Mouse (Mus musculus): Measurements from ENCODE around the gene Dusp28. TPM values are rescaled to one million over a fixed set of nuclear protein-coding genes. Genes with fewer than 3 reads are reported as not detected.

Dusp28 gene
- polyA plus RNA-seq, 2 experiments: 8.0 to 10.6 TPM

- no peaks in the 10 kb centered on the region for H3K4me1 ChIP-seq (ENCODE audit: control insufficient read depth, insufficient read depth, low read length)
- no peak overlapping the region for H3K4me3 ChIP-seq (replicated peaks; ENCODE audit: low read length)
- WGBS: 91% methylated on average over 12 of the region's 12 CpGs
- DNase-seq (ENCODE audit: low spot score): no peak
- H3K9ac ChIP-seq (ENCODE audit: low read depth, low read length, severe bottlenecking): no peak overlapping the region
- H3K4me2 ChIP-seq (replicated peaks; ENCODE audit: low read depth, low read length, severe bottlenecking): no peak overlapping the region
- H3K36me3 ChIP-seq (ENCODE audit: control insufficient read depth, insufficient read depth, low read length): no peaks in the 10 kb centered on the region
- H3K27me3 ChIP-seq (ENCODE audit: control insufficient read depth, insufficient read depth, low read length): no peaks in the 10 kb centered on the region
- no peak for TF ChIP-seq POLR2A (IDR thresholded peaks at IDR 0.05; ENCODE audit: borderline replicate concordance, extremely low read depth, insufficient read depth, insufficient read length)
- ATAC-seq (ENCODE audit: low FRiP score, low read depth): no peak
- no peak overlapping the region for H3K27ac ChIP-seq (replicated peaks; ENCODE audit: low read depth, low read length)
- H3K9me3 ChIP-seq (ENCODE audit: control insufficient read depth, low read length): no peaks in the 10 kb centered on the region
These were observed 27.5 kb upstream of the Dusp28 start for GRCm38 (mm10) chr1:92879266-92879665.

- no peaks in the 10 kb centered on the region for H3K4me1 ChIP-seq (ENCODE audit: control insufficient read depth, insufficient read depth, low read length)
- no peak for TF ChIP-seq POLR2A (IDR thresholded peaks at IDR 0.05; ENCODE audit: borderline replicate concordance, extremely low read depth, insufficient read depth, insufficient read length)
- no peaks in the 10 kb centered on the region for H3K9me3 ChIP-seq (ENCODE audit: control insufficient read depth, low read length)
- no peak for ATAC-seq (ENCODE audit: low FRiP score, low read depth)
- no peak for DNase-seq (ENCODE audit: low spot score)
- no peaks in the 10 kb centered on the region for H3K36me3 ChIP-seq (ENCODE audit: control insufficient read depth, insufficient read depth, low read length)
- no peak overlapping the region for H3K9ac ChIP-seq (ENCODE audit: low read depth, low read length, severe bottlenecking)
- 69% methylated on average over 5 of the region's 5 CpGs for WGBS
- H3K27ac ChIP-seq (replicated peaks; ENCODE audit: low read depth, low read length): no peak overlapping the region
- H3K4me2 ChIP-seq (replicated peaks; ENCODE audit: low read depth, low read length, severe bottlenecking): no peak overlapping the region
- H3K27me3 ChIP-seq (ENCODE audit: control insufficient read depth, insufficient read depth, low read length): no peaks in the 10 kb centered on the region
- H3K4me3 ChIP-seq (replicated peaks; ENCODE audit: low read length): no peak overlapping the region
These were observed 26.7 kb upstream of the Dusp28 start for GRCm38 (mm10) chr1:92880101-92880500.

- no peak for DNase-seq (ENCODE audit: low spot score)
- H3K27me3 ChIP-seq (ENCODE audit: control insufficient read depth, insufficient read depth, low read length): no peaks in the 10 kb centered on the region
- H3K9ac ChIP-seq (ENCODE audit: low read depth, low read length, severe bottlenecking): no peak overlapping the region
- H3K4me3 ChIP-seq (replicated peaks; ENCODE audit: low read length): no peak overlapping the region
- no peaks in the 10 kb centered on the region for H3K9me3 ChIP-seq (ENCODE audit: control insufficient read depth, low read length)
- no peaks in the 10 kb centered on the region for H3K4me1 ChIP-seq (ENCODE audit: control insufficient read depth, insufficient read depth, low read length)
- no peak overlapping the region for H3K27ac ChIP-seq (replicated peaks; ENCODE audit: low read depth, low read length)
- no peak overlapping the region for H3K4me2 ChIP-seq (replicated peaks; ENCODE audit: low read depth, low read length, severe bottlenecking)
- no peaks in the 10 kb centered on the region for H3K36me3 ChIP-seq (ENCODE audit: control insufficient read depth, insufficient read depth, low read length)
- no peak for ATAC-seq (ENCODE audit: low FRiP score, low read depth)
- TF ChIP-seq POLR2A (IDR thresholded peaks at IDR 0.05; ENCODE audit: borderline replicate concordance, extremely low read depth, insufficient read depth, insufficient read length): no peak
- WGBS: 90% methylated on average over 6 of the region's 6 CpGs
These were observed 24.8 kb upstream of the Dusp28 start for GRCm38 (mm10) chr1:92881982-92882381.

DNA sequence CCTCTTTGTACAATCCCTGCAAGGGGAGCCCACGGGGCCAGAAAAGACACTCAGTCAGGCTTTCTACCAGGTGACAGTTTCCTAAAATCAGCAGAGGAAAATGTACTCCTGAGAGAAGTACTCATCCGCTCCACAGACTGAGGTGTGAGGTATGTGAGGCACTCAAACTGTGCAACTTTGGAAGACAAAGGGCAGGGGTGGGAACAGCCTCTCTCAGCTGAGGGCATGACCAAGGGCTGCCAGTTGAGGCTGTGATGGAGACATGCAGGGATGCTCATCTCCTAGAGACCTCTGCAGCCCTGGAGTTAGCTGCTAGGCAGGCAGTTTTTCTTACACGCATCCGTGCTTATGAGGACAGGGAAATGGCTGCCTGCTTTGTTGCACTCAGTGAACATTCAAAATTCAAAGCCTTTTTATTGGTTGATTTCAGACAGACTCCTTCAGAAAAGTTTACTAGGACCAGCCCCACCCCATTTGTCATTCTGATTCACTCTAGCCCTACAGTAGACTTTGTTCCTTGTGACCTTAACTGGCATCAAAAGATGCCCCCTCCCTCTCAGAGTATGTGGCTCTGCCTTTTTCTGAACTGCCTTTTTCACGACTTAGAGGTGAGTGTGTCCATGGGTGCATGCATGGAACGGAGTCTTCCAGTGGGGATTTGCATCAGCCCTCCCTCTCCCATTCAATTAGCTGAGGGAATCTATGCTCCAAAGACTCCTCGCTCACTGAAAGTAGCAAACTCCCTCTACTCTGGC is 17.7 kb upstream of the Dusp28 start:
- H3K4me1 ChIP-seq (ENCODE audit: control insufficient read depth, insufficient read depth, low read length): no peaks in the 10 kb centered on the region
- DNase-seq (ENCODE audit: low spot score) (no peak), ATAC-seq (ENCODE audit: low FRiP score, low read depth) (no peak)
- H3K27ac ChIP-seq (replicated peaks; ENCODE audit: low read depth, low read length): no peak overlapping the region
- H3K4me3 ChIP-seq (replicated peaks; ENCODE audit: low read length): no peak overlapping the region
- TF ChIP-seq POLR2A (IDR thresholded peaks at IDR 0.05; ENCODE audit: borderline replicate concordance, extremely low read depth, insufficient read depth, insufficient read length): no peak
- WGBS: 73% methylated on average over 7 of the region's 7 CpGs
- no peak overlapping the region for H3K4me2 ChIP-seq (replicated peaks; ENCODE audit: low read depth, low read length, severe bottlenecking)
- no peaks in the 10 kb centered on the region for H3K36me3 ChIP-seq (ENCODE audit: control insufficient read depth, insufficient read depth, low read length)
- no peaks in the 10 kb centered on the region for H3K27me3 ChIP-seq (ENCODE audit: control insufficient read depth, insufficient read depth, low read length)
- H3K9ac ChIP-seq (ENCODE audit: low read depth, low read length, severe bottlenecking): no peak overlapping the region
- no peaks in the 10 kb centered on the region for H3K9me3 ChIP-seq (ENCODE audit: control insufficient read depth, low read length)

GRCm38 (mm10) chr1:92892791-92893190 is 14.0 kb upstream of the Dusp28 start:
- H3K4me3 ChIP-seq (replicated peaks; ENCODE audit: low read length): no peak overlapping the region
- no peak overlapping the region for H3K27ac ChIP-seq (replicated peaks; ENCODE audit: low read depth, low read length)
- TF ChIP-seq POLR2A (IDR thresholded peaks at IDR 0.05; ENCODE audit: borderline replicate concordance, extremely low read depth, insufficient read depth, insufficient read length): no peak
- no peaks in the 10 kb centered on the region for H3K9me3 ChIP-seq (ENCODE audit: control insufficient read depth, low read length)
- WGBS: 79% methylated on average over 3 of the region's 3 CpGs
- ATAC-seq (ENCODE audit: low FRiP score, low read depth) (no peak), DNase-seq (ENCODE audit: low spot score) (no peak)
- H3K27me3 ChIP-seq (ENCODE audit: control insufficient read depth, insufficient read depth, low read length): no peaks in the 10 kb centered on the region
- no peaks in the 10 kb centered on the region for H3K4me1 ChIP-seq (ENCODE audit: control insufficient read depth, insufficient read depth, low read length)
- no peaks in the 10 kb centered on the region for H3K36me3 ChIP-seq (ENCODE audit: control insufficient read depth, insufficient read depth, low read length)
- H3K9ac ChIP-seq (ENCODE audit: low read depth, low read length, severe bottlenecking): no peak overlapping the region
- no peak overlapping the region for H3K4me2 ChIP-seq (replicated peaks; ENCODE audit: low read depth, low read length, severe bottlenecking)
